Mouse (Mus musculus) cortical plate, adult 2 months (tissue): ENCODE measurements around the gene Taar7e. TPM values are rescaled to one million over a fixed set of nuclear protein-coding genes. Genes with fewer than 3 reads are reported as not detected.

Experiments
- H3K27ac ChIP-seq: fragments of 200-500 bp; 2 replicates; pipeline ENCODE4 v1.5.1; 2012; ENCODE audit warnings: low read length, control low read depth, inconsistent platforms; ENCODE audit not compliant: insufficient read depth
- H3K4me1 ChIP-seq: fragments of 200-500 bp; 2 replicates; pipeline ENCODE4 v1.6.1; 2011; ENCODE audit warnings: low read length; ENCODE audit not compliant: control insufficient read depth, insufficient read depth
- H3K4me3 ChIP-seq: fragments of 200-500 bp; 2 replicates; pipeline ENCODE4 v1.5.1; 2011; ENCODE audit warnings: mild to moderate bottlenecking, low read length, control low read depth; ENCODE audit not compliant: insufficient read depth
- CTCF ChIP-seq: fragments of 200-500 bp; IDR thresholded peaks from 2 replicates; pipeline ENCODE4 v1.5.1; 2011; ENCODE audit warnings: mild to moderate bottlenecking, control low read depth, low read length; ENCODE audit not compliant: insufficient read depth; ENCODE audit errors: extremely low read depth
- POLR2A ChIP-seq: fragments of 200-500 bp; IDR thresholded peaks from 2 replicates; pipeline ENCODE4 v1.6.1; 2011; ENCODE audit warnings: mild to moderate bottlenecking, low read length, control low read depth; ENCODE audit not compliant: insufficient read depth; ENCODE audit errors: extremely low read depth
- polyA plus RNA-seq: library from polyadenylated mRNA; depleted of rRNA; stranded (reverse); fragments of >200 nt; gene quantifications from 2 replicates; pipeline ENCODE4 v1.2.3, GENCODE M21; 2012; rRNA removed

Gene Taar7e
- not detected in 2 replicates for polyA plus RNA-seq

GRCm38 (mm10) chr10:24037314-24037713 is at the start of gene Taar7e:
Gene Taar7e (plus strand): TSS chr10:24037614.
- no peak within 1 kb of the TSS for H3K4me3 ChIP-seq
- H3K27ac ChIP-seq, result no peak within 1 kb of the TSS
- no peak for TF ChIP-seq POLR2A
- H3K4me1 ChIP-seq, result no peaks in the 10 kb centered on the region

GRCm38 (mm10) chr10:23993381-23993780 is 44.0 kb upstream of the Taar7e start, which contains the start of gene Taar7a:
Gene Taar7a (minus strand): TSS chr10:23993481.
- Histone ChIP-seq H3K4me1 (no peaks in the 10 kb centered on the region), H3K27ac (no peak within 1 kb of the TSS), H3K4me3 (no peak within 1 kb of the TSS)
- TF ChIP-seq CTCF (no peak), POLR2A (no peak)

- no peak for TF ChIP-seq CTCF
- no peak for TF ChIP-seq POLR2A
- Histone ChIP-seq H3K4me3 (no peak within 1 kb of the TSS), H3K4me1 (no peaks in the 10 kb centered on the region), H3K27ac (no peak within 1 kb of the TSS)
Measured at GRCm38 (mm10) chr10:23999639-24000038, 37.8 kb upstream of the Taar7e start, which contains the start of gene Taar7b. Gene Taar7b (plus strand): TSS chr10:23999939.

GRCm38 (mm10) chr10:24006442-24006841 is 31.0 kb upstream of the Taar7e start:
- Histone ChIP-seq H3K4me1 (no peaks in the 10 kb centered on the region), H3K27ac (no peak overlapping the region), H3K4me3 (no peak overlapping the region)
- TF ChIP-seq CTCF (no peak), POLR2A (no peak)

GRCm38 (mm10) chr10:24007034-24007433 is 30.4 kb upstream of the Taar7e start:
- Histone ChIP-seq H3K4me1 (no peaks in the 10 kb centered on the region), H3K4me3 (no peak overlapping the region), H3K27ac (no peak overlapping the region)
- TF ChIP-seq CTCF, result no peak
- TF ChIP-seq POLR2A, result no peak

GRCm38 (mm10) chr10:24008143-24008542 is 29.3 kb upstream of the Taar7e start:
- Histone ChIP-seq H3K27ac (no peak overlapping the region), H3K4me1 (no peaks in the 10 kb centered on the region), H3K4me3 (no peak overlapping the region)
- TF ChIP-seq CTCF (no peak), POLR2A (no peak)

- TF ChIP-seq POLR2A, result no peak
- TF ChIP-seq CTCF, result no peak
- Histone ChIP-seq H3K4me1 (no peaks in the 10 kb centered on the region), H3K4me3 (no peak within 1 kb of the TSS), H3K27ac (no peak within 1 kb of the TSS)
Measured at GRCm38 (mm10) chr10:24026922-24027321, 10.5 kb upstream of the Taar7e start, which contains the start of gene Taar7d. Gene Taar7d (plus strand): TSS chr10:24027222.

- Histone ChIP-seq H3K4me3 (no peak overlapping the region), H3K27ac (no peak overlapping the region), H3K4me1 (no peaks in the 10 kb centered on the region)
- TF ChIP-seq POLR2A, result no peak
- no peak for TF ChIP-seq CTCF
Measured at GRCm38 (mm10) chr10:24031347-24031746, 6.1 kb upstream of the Taar7e start.

- no peaks in the 10 kb centered on the region for H3K4me1 ChIP-seq
- no peak for TF ChIP-seq POLR2A
- TF ChIP-seq CTCF, result no peak
- no peak overlapping the region for H3K27ac ChIP-seq
- H3K4me3 ChIP-seq, result no peak overlapping the region
Measured at GRCm38 (mm10) chr10:24040120-24040869, 2.9 kb downstream of the Taar7e start.

- Histone ChIP-seq H3K4me1 (no peaks in the 10 kb centered on the region), H3K4me3 (no peak within 1 kb of the TSS), H3K27ac (no peak within 1 kb of the TSS)
- TF ChIP-seq POLR2A (no peak), CTCF (no peak)
Measured at GRCm38 (mm10) chr10:24049210-24049609, 11.8 kb downstream of the Taar7e start, which contains the start of gene Taar7f. Gene Taar7f (plus strand): TSS chr10:24049510.

GRCm38 (mm10) chr10:24052039-24052438 is 14.6 kb downstream of the Taar7e start:
- TF ChIP-seq CTCF (no peak), POLR2A (no peak)
- H3K4me3 ChIP-seq, result no peak overlapping the region
- no peak overlapping the region for H3K27ac ChIP-seq
- H3K4me1 ChIP-seq, result no peaks in the 10 kb centered on the region
